Mouse (Mus musculus) hindbrain, embryonic 11.5 days (tissue): ENCODE measurements around the gene Trap1. TPM values are rescaled to one million over a fixed set of nuclear protein-coding genes. Genes with fewer than 3 reads are reported as not detected.

Experiments used
- ATAC-seq: fragments of 200-750 bp; cut with Nextera tagmentation; 2 replicates; pipeline ENCODE4 v1.8.0; 2017; ENCODE audit warnings: mild to moderate bottlenecking, moderate TSS enrichment, moderate library complexity; ENCODE audit not compliant: low FRiP score
- DNase-seq: peaks from one replicate; pipeline ENCODE4 v3.0.0-alpha.2; 2015; ENCODE audit warnings: low spot score
- H3K27ac ChIP-seq: fragments of 300-500 bp; sonication (generic); 2 replicates; pipeline ENCODE4 v1.5.1; 2014; ENCODE audit warnings: mild to moderate bottlenecking, low read depth, low read length
- H3K27me3 ChIP-seq: fragments of 300-500 bp; sonication (generic); 2 replicates; pipeline ENCODE4 v1.6.1; 2014; ENCODE audit warnings: mild to moderate bottlenecking, low read length, moderate library complexity, mixed read lengths; ENCODE audit not compliant: control insufficient read depth, insufficient read depth
- H3K36me3 ChIP-seq: fragments of 300-500 bp; sonication (generic); 2 replicates; pipeline ENCODE4 v1.6.1; 2014; ENCODE audit warnings: mild to moderate bottlenecking, low read length, moderate library complexity, mixed read lengths; ENCODE audit not compliant: control insufficient read depth, insufficient read depth
- H3K4me1 ChIP-seq: fragments of 300-500 bp; sonication (generic); replicated peaks from 2 replicates; pipeline ENCODE4 v1.6.1; 2014; ENCODE audit warnings: low read length, mixed read lengths; ENCODE audit not compliant: control insufficient read depth, insufficient read depth
- H3K4me2 ChIP-seq: fragments of 300-500 bp; sonication (generic); replicated peaks from 2 replicates; pipeline ENCODE4 v1.6.1; 2014; ENCODE audit warnings: mild to moderate bottlenecking, low read depth, low read length
- H3K4me3 ChIP-seq: fragments of 300-500 bp; sonication (generic); 2 replicates; pipeline ENCODE4 v1.5.1; 2014; ENCODE audit warnings: low read depth, low read length
- H3K9ac ChIP-seq: fragments of 300-500 bp; sonication (generic); 2 replicates; pipeline ENCODE4 v1.6.1; 2014; ENCODE audit warnings: low read depth, low read length
- H3K9me3 ChIP-seq: fragments of 300-500 bp; sonication (generic); 2 replicates; pipeline ENCODE4 v1.6.1; 2016; ENCODE audit warnings: low read length; ENCODE audit not compliant: control insufficient read depth
- WGBS: fragments of 180-500 bp; shearing (Covaris S2); extraction: QIAGEN DNeasy Blood & Tissue Kit; methylation state at CpG from one replicate; pipeline ENCODE4 v1.1.7; 2014; 5-methylcytosine and 5-hydroxymethylcytosine counted together
- polyA plus RNA-seq: library from polyadenylated mRNA; unstranded; fragments of >200 nt; fragmentation: Nextera tagmentation; extraction: Ambion mirVana; gene quantifications from 2 replicates; pipeline ENCODE4 v1.2.1, GENCODE M21; 2014

Trap1 gene
- polyA plus RNA-seq, 1 experiment from 2014 or later = 73.3 TPM

- DNase-seq = no peak
- Histone ChIP-seq H3K27ac (no peak overlapping the region), H3K4me2 (no peak overlapping the region), H3K27me3 (no peaks in the 10 kb centered on the region), H3K9me3 (no peaks in the 10 kb centered on the region), H3K9ac (no peak overlapping the region), H3K4me1 (no peaks in the 10 kb centered on the region), H3K4me3 (no peak overlapping the region), H3K36me3 (no peaks in the 10 kb centered on the region)
- no peak for ATAC-seq
- WGBS = 70% methylated on average over 5 of the region's 5 CpGs
Measured at GRCm38 (mm10) chr16:4033971-4034370, 43.7 kb downstream of the Trap1 start.

- ATAC-seq (no peak), DNase-seq (no peak)
- no peaks in the 10 kb centered on the region for H3K36me3 ChIP-seq
- H3K4me1 ChIP-seq = no peaks in the 10 kb centered on the region
- no peak overlapping the region for H3K27ac ChIP-seq
- H3K4me3 ChIP-seq = no peak overlapping the region
- no peaks in the 10 kb centered on the region for H3K9me3 ChIP-seq
- no peak overlapping the region for H3K9ac ChIP-seq
- WGBS = 88% methylated on average over 6 of the region's 6 CpGs
- no peak overlapping the region for H3K4me2 ChIP-seq
- no peaks in the 10 kb centered on the region for H3K27me3 ChIP-seq
Measured at GRCm38 (mm10) chr16:4032341-4032748, 45.3 kb downstream of the Trap1 start.

- ATAC-seq = no peak
- Histone ChIP-seq H3K27me3 (no peaks in the 10 kb centered on the region), H3K4me3 (no peak overlapping the region), H3K36me3 (no peaks in the 10 kb centered on the region), H3K4me2 (no peak overlapping the region), H3K4me1 (no peaks in the 10 kb centered on the region), H3K9me3 (no peaks in the 10 kb centered on the region), H3K27ac (no peak overlapping the region), H3K9ac (no peak overlapping the region)
- DNase-seq = no peak
- WGBS = 67% methylated on average over 4 of the region's 6 CpGs
Measured at GRCm38 (mm10) chr16:4031441-4032274, 46.0 kb downstream of the Trap1 start.

GRCm38 (mm10) chr16:4030501-4030900 is 47.1 kb downstream of the Trap1 start:
- Histone ChIP-seq H3K9me3 (no peaks in the 10 kb centered on the region), H3K36me3 (no peaks in the 10 kb centered on the region), H3K27ac (no peak overlapping the region), H3K4me2 (no peak overlapping the region), H3K27me3 (no peaks in the 10 kb centered on the region), H3K4me1 (no peaks in the 10 kb centered on the region), H3K4me3 (no peak overlapping the region), H3K9ac (no peak overlapping the region)
- ATAC-seq (no peak), DNase-seq (no peak)
- 94% methylated on average over 10 of the region's 10 CpGs for WGBS

GRCm38 (mm10) chr16:4029371-4029841 is 48.2 kb downstream of the Trap1 start:
- no peaks in the 10 kb centered on the region for H3K36me3 ChIP-seq
- no peak overlapping the region for H3K27ac ChIP-seq
- H3K4me1 ChIP-seq = no peaks in the 10 kb centered on the region
- no peak overlapping the region for H3K4me3 ChIP-seq
- DNase-seq = no peak
- no peak for ATAC-seq
- no peaks in the 10 kb centered on the region for H3K27me3 ChIP-seq
- no peak overlapping the region for H3K4me2 ChIP-seq
- no peak overlapping the region for H3K9ac ChIP-seq
- WGBS = 79% methylated on average over 5 of the region's 5 CpGs
- no peaks in the 10 kb centered on the region for H3K9me3 ChIP-seq

GRCm38 (mm10) chr16:4027211-4027610 is 50.4 kb downstream of the Trap1 start:
- no peaks in the 10 kb centered on the region for H3K27me3 ChIP-seq
- no peak overlapping the region for H3K4me2 ChIP-seq
- WGBS = 86% methylated on average over 3 of the region's 3 CpGs
- ATAC-seq (no peak), DNase-seq (no peak)
- H3K4me1 ChIP-seq = no peaks in the 10 kb centered on the region
- H3K9me3 ChIP-seq = no peaks in the 10 kb centered on the region
- no peaks in the 10 kb centered on the region for H3K36me3 ChIP-seq
- no peak overlapping the region for H3K27ac ChIP-seq
- no peak overlapping the region for H3K9ac ChIP-seq
- H3K4me3 ChIP-seq = no peak overlapping the region

- H3K4me3 ChIP-seq = no peak overlapping the region
- no peaks in the 10 kb centered on the region for H3K9me3 ChIP-seq
- 56% methylated on average over 1 of the region's 1 CpGs for WGBS
- no peak overlapping the region for H3K9ac ChIP-seq
- no peaks in the 10 kb centered on the region for H3K4me1 ChIP-seq
- H3K27me3 ChIP-seq = no peaks in the 10 kb centered on the region
- no peaks in the 10 kb centered on the region for H3K36me3 ChIP-seq
- ATAC-seq (no peak), DNase-seq (no peak)
- H3K4me2 ChIP-seq = no peak overlapping the region
- no peak overlapping the region for H3K27ac ChIP-seq
Measured at GRCm38 (mm10) chr16:4026672-4027071, 51.0 kb downstream of the Trap1 start.

GRCm38 (mm10) chr16:4022719-4023118 is 54.9 kb downstream of the Trap1 start:
- H3K27me3 ChIP-seq = no peaks in the 10 kb centered on the region
- no peaks in the 10 kb centered on the region for H3K4me1 ChIP-seq
- DNase-seq (no peak), ATAC-seq (no peak)
- no peak overlapping the region for H3K9ac ChIP-seq
- WGBS = 74% methylated on average over 4 of the region's 4 CpGs
- H3K27ac ChIP-seq = no peak overlapping the region
- H3K4me3 ChIP-seq = no peak overlapping the region
- no peaks in the 10 kb centered on the region for H3K9me3 ChIP-seq
- no peak overlapping the region for H3K4me2 ChIP-seq
- no peaks in the 10 kb centered on the region for H3K36me3 ChIP-seq

- H3K4me3 ChIP-seq = no peak overlapping the region
- DNase-seq (no peak), ATAC-seq (no peak)
- H3K9ac ChIP-seq = no peak overlapping the region
- no peaks in the 10 kb centered on the region for H3K36me3 ChIP-seq
- H3K4me1 ChIP-seq = no peaks in the 10 kb centered on the region
- no peaks in the 10 kb centered on the region for H3K9me3 ChIP-seq
- WGBS = 92% methylated on average over 1 of the region's 1 CpGs
- no peaks in the 10 kb centered on the region for H3K27me3 ChIP-seq
- H3K27ac ChIP-seq = no peak overlapping the region
- H3K4me2 ChIP-seq = no peak overlapping the region
Measured at GRCm38 (mm10) chr16:4021241-4021640, 56.4 kb downstream of the Trap1 start.
